Mouse (Mus musculus): ENCODE measurements around the gene Immp1l.

- TF ChIP-seq EP300 (optimal IDR thresholded peaks at IDR 0.05) (no peak), CTCF (IDR thresholded peaks at IDR 0.05; ENCODE audit: low read depth) (no peak)
Measured at GRCm38 (mm10) chr2:105854740-105855139, 49.7 kb upstream of the Immp1l start.
